Mouse (Mus musculus): ENCODE measurements around the gene Fut8.

GRCm38 (mm10) chr12:77291017-77291416 lies 53.1 kb downstream of the Fut8 start:
- TF ChIP-seq GATA1 (IDR thresholded peaks at IDR 0.05; ENCODE audit: borderline replicate concordance, low read length): no peak
- TF ChIP-seq FLI1 (IDR thresholded peaks at IDR 0.05; ENCODE audit: low read length): no peak
